Comparison of ENCODE assay signal across 8 mouse cellular contexts in the genomic region with DNA sequence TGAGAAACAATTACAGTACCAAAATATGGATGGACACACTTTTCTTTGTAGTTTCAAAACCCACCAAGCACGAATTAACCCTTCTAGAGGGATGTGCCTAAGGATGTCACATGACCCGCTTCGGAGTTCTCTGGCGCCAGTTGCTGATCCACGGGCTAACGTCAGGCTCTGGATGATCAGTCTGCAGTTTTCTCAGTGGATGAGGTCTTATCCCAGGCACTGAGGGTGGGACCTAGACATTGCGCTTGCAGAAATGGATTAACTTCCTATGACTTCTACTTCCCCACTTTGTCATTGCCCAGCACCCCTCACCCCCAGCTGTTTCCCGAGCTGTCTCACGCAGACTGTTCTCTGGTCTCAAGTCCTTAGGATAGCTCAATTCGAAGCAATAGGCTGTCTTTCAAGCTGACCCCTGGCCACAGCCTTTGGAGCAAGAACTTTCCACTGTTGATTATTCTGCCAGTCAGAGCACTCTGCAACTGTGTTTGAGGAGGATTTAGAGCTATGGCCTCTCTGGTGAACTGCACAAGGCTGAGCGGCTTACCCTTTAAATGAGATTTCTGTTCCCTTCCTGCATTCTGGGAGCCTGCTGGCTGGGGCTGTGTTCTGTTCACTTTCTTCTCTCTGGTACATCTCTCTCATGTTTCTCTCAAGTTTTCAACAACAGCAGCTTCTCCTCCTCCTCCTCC. TPM values are rescaled to one million over a fixed set of nuclear protein-coding genes. Genes with fewer than 3 reads are reported as not detected.
DNase-seq lines count a peak whose midpoint lies in the region; ATAC-seq and TF ChIP-seq lines count a peak whose summit lies in the region.

No protein-coding gene starts in this region.

- no peaks in the 10 kb centered on the region for H3K27me3 ChIP-seq in heart, embryonic 14.5 days (ENCODE audit: control insufficient read depth, insufficient read depth, low read length)
- no peaks in the 10 kb centered on the region for H3K27me3 ChIP-seq in forebrain, embryonic 14.5 days (replicated peaks; ENCODE audit: control insufficient read depth, insufficient read depth, low read length)
- no peaks in the 10 kb centered on the region for H3K27me3 ChIP-seq in stomach, postnatal 0 days (ENCODE audit: control insufficient read depth, insufficient read depth, low read length)

- no peak for TF ChIP-seq CTCF in stomach, postnatal 0 days (IDR thresholded peaks at IDR 0.05; ENCODE audit: low read depth)

- intact Hi-C loops in heart, postnatal 36 days (cut with DNase I) = loop anchor here (1.0 to 10.0 kb wide), 3 partner anchors 93 to 311 kb away; a partner anchor contains a TSS

- no peaks in the 10 kb centered on the region for H3K9me3 ChIP-seq in heart, embryonic 14.5 days (ENCODE audit: control insufficient read depth, low read length)
- H3K9me3 ChIP-seq in forebrain, embryonic 14.5 days (replicated peaks; ENCODE audit: control insufficient read depth, low read length) = no peaks in the 10 kb centered on the region
- no peaks in the 10 kb centered on the region for H3K9me3 ChIP-seq in stomach, postnatal 0 days (ENCODE audit: control insufficient read depth, low read length)

- 5% methylated on average over 11 of the region's 11 CpGs for WGBS in heart, embryonic 14.5 days
- 3% methylated on average over 11 of the region's 11 CpGs for WGBS in forebrain, embryonic 14.5 days
- WGBS in stomach, postnatal 0 days = under 1% methylated on average over 11 of the region's 11 CpGs

- no peak for TF ChIP-seq EP300 in stomach, postnatal 0 days (optimal IDR thresholded peaks at IDR 0.05)

- H3K4me1 ChIP-seq in heart, embryonic 14.5 days (ENCODE audit: control insufficient read depth in 2 of 2, insufficient read depth in 2 of 2, low read length in 2 of 2) = peaks cover 0 to 3% of the 10 kb centered on the region in 2 experiments; a peak in 1 of 4 replicates
- H3K4me1 ChIP-seq in forebrain, embryonic 14.5 days (ENCODE audit: control insufficient read depth, insufficient read depth, low read length) = no peaks in the 10 kb centered on the region
- no peaks in the 10 kb centered on the region for H3K4me1 ChIP-seq in stomach, postnatal 0 days (replicated peaks; ENCODE audit: control insufficient read depth, insufficient read depth)

- peak; percentile 75 for ATAC-seq in heart, embryonic 14.5 days (ENCODE audit: insufficient number of reproducible peaks, insufficient read depth, low FRiP score, low read depth)
- peak; percentile 72 for ATAC-seq in forebrain, embryonic 14.5 days
- ATAC-seq in stomach, postnatal 0 days (ENCODE audit: low FRiP score, low TSS enrichment) = peak; percentile 79

- no peak overlapping the region for H3K27ac ChIP-seq in heart, embryonic 14.5 days (replicated peaks in 1 of 2; ENCODE audit: control insufficient read depth in 1 of 2, insufficient read depth in 1 of 2, low read depth in 2 of 2, low read length in 2 of 2)
- H3K27ac ChIP-seq in forebrain, embryonic 14.5 days (ENCODE audit: low read depth, low read length) = no peak overlapping the region
- H3K27ac ChIP-seq in stomach, postnatal 0 days (replicated peaks) = no peak overlapping the region

- H3K9ac ChIP-seq in heart, embryonic 14.5 days (ENCODE audit: low read length) = peak overlapping the region; percentile 65
- peak overlapping the region; percentile 43 for H3K9ac ChIP-seq in forebrain, embryonic 14.5 days (ENCODE audit: low read length)
- peak overlapping the region; percentile 43; the same call in 1 of the 2 replicates for H3K9ac ChIP-seq in stomach, postnatal 0 days (ENCODE audit: low read length)

- peak overlapping the region; percentile 36 to 37 for H3K4me3 ChIP-seq in heart, embryonic 14.5 days (ENCODE audit: control insufficient read depth in 1 of 2, insufficient read depth in 1 of 2, low read depth in 1 of 2, low read length in 2 of 2)
- 0 out of 2 replicates have a peak overlapping the region, but pooled peaks have one; percentile 9 for H3K4me3 ChIP-seq in forebrain, embryonic 14.5 days (ENCODE audit: low read depth, low read length)
- H3K4me3 ChIP-seq in stomach, postnatal 0 days (ENCODE audit: low read depth, low read length) = peak overlapping the region; percentile 23

- no peak for DNase-seq in heart, postnatal 36 days
- DNase-seq in MEL-GATA-1-ER (ENCODE audit: extremely low read depth, low read depth) (peak; percentile 33), liver (peak; percentile 12)
- DNase-seq in forebrain, embryonic 14.5 days (ENCODE audit: low spot score) = peak; percentile 1
- DNase-seq in stomach, postnatal 0 days (ENCODE audit: low spot score) = no peak
- no peak for DNase-seq in cerebellum, adult 9-11 months
- no peak for DNase-seq in urinary bladder, postnatal 36 days (ENCODE audit: low spot score in 2 of 2)

- H3K36me3 ChIP-seq in heart, embryonic 14.5 days (ENCODE audit: control insufficient read depth, insufficient read depth, low read length) = peaks cover 19% of the 10 kb centered on the region
- H3K36me3 ChIP-seq in forebrain, embryonic 14.5 days (ENCODE audit: control insufficient read depth, insufficient read depth, low read length) = peaks cover 9% of the 10 kb centered on the region; the same call in 1 of the 2 replicates
- no peaks in the 10 kb centered on the region for H3K36me3 ChIP-seq in stomach, postnatal 0 days (ENCODE audit: control insufficient read depth, insufficient read depth, low read length)

- H3K4me2 ChIP-seq in heart, embryonic 14.5 days (ENCODE audit: low read length) = peak overlapping the region; percentile 74
- peak overlapping the region; percentile 45 for H3K4me2 ChIP-seq in forebrain, embryonic 14.5 days (ENCODE audit: low read length)
- peak overlapping the region; percentile 54 for H3K4me2 ChIP-seq in stomach, postnatal 0 days (replicated peaks; ENCODE audit: low read depth)

RNA-seq across cellular contexts. Expression of a gene that starts 7.6 kb away (rescaled TPM):
- not detected in 2 replicates for polyA plus RNA-seq in heart, embryonic 14.5 days (2014; fragmentation: Nextera tagmentation; extraction: Ambion mirVana)
- total RNA-seq in heart, postnatal 36 days (2021) = not detected
- polyA plus RNA-seq in forebrain, embryonic 14.5 days (2014; fragmentation: Nextera tagmentation; extraction: Ambion mirVana) = not detected in 2 replicates
- polyA plus RNA-seq in stomach, postnatal 0 days (2015; fragmentation: Nextera tagmentation; extraction: Ambion mirVana) = not detected in 2 replicates

RNA-seq across cellular contexts. Expression of a gene that starts 26.7 kb away (rescaled TPM):
- not detected in 2 replicates for polyA plus RNA-seq in heart, embryonic 14.5 days (2014; fragmentation: Nextera tagmentation; extraction: Ambion mirVana)
- total RNA-seq in heart, postnatal 36 days (2021) = 1 to 10 TPM; 2.1 to 2.5 TPM
- not detected in 2 replicates for polyA plus RNA-seq in forebrain, embryonic 14.5 days (2014; fragmentation: Nextera tagmentation; extraction: Ambion mirVana)
- polyA plus RNA-seq in stomach, postnatal 0 days (2015; fragmentation: Nextera tagmentation; extraction: Ambion mirVana) = not detected in 2 replicates

Comparison
In these comparisons a context has a peak if more than half of its experiments do, and no peak if none do; other contexts are left out.
1. DNase-seq: peak in MEL-GATA-1-ER (single experiment), forebrain, embryonic 14.5 days (single experiment) and liver (single experiment); none in heart, postnatal 36 days (0 of 2), stomach, postnatal 0 days (single experiment), cerebellum, adult 9-11 months (single experiment) and urinary bladder, postnatal 36 days (0 of 2).
2. Peak in every context shown above with its lines, with median percentiles within 50 percentile points of each other: ATAC-seq, H3K4me2 ChIP-seq, H3K4me3 ChIP-seq and H3K9ac ChIP-seq.